Mouse (Mus musculus) neural tube, embryonic 11.5 days (tissue): ENCODE data around the gene Irf2bp1. TPM values are rescaled to one million over a fixed set of nuclear protein-coding genes. Genes with fewer than 3 reads are reported as not detected.

Source experiments
- ATAC-seq: fragments of 200-750 bp; cut with Nextera tagmentation; 2 replicates; pipeline ENCODE4 v1.8.0; 2017; ENCODE audit warnings: moderate number of reproducible peaks, mild to moderate bottlenecking, moderate TSS enrichment, moderate library complexity; ENCODE audit not compliant: insufficient read depth, low FRiP score, low TSS enrichment
- DNase-seq: peaks from one replicate; pipeline ENCODE4 v3.0.0-alpha.2; 2015; ENCODE audit warnings: low spot score
- H3K27ac ChIP-seq: fragments of 300-500 bp; sonication (generic); 2 replicates; pipeline ENCODE4 v1.5.1; 2014; ENCODE audit warnings: low read depth, mild to moderate bottlenecking, low read length
- H3K27me3 ChIP-seq: fragments of 300-500 bp; sonication (generic); 2 replicates; pipeline ENCODE4 v1.6.1; 2014; ENCODE audit warnings: mild to moderate bottlenecking, low read length, mixed read lengths; ENCODE audit not compliant: control insufficient read depth, insufficient read depth
- H3K36me3 ChIP-seq: fragments of 300-500 bp; sonication (generic); 2 replicates; pipeline ENCODE4 v1.6.1; 2014; ENCODE audit warnings: mild to moderate bottlenecking, low read length, moderate library complexity, mixed read lengths; ENCODE audit not compliant: control insufficient read depth, insufficient read depth
- H3K4me1 ChIP-seq: fragments of 300-500 bp; sonication (generic); 2 replicates; pipeline ENCODE4 v1.6.1; 2014; ENCODE audit warnings: low read length, mixed read lengths; ENCODE audit not compliant: control insufficient read depth, insufficient read depth
- H3K4me2 ChIP-seq: fragments of 300-500 bp; sonication (generic); 2 replicates; pipeline ENCODE4 v1.6.1; 2014; ENCODE audit warnings: low read depth, mild to moderate bottlenecking, moderate library complexity
- H3K4me3 ChIP-seq: fragments of 300-500 bp; sonication (generic); 2 replicates; pipeline ENCODE4 v1.5.1; 2014; ENCODE audit warnings: low read depth, low read length
- H3K9ac ChIP-seq: fragments of 300-500 bp; sonication (generic); 2 replicates; pipeline ENCODE4 v1.6.1; 2014; ENCODE audit warnings: mild to moderate bottlenecking, low read length
- H3K9me3 ChIP-seq: fragments of 300-500 bp; sonication (generic); 2 replicates; pipeline ENCODE4 v1.6.1; 2016; ENCODE audit warnings: low read length; ENCODE audit not compliant: control insufficient read depth
- WGBS: fragments of 180-500 bp; shearing (Covaris S2); extraction: QIAGEN DNeasy Blood & Tissue Kit; methylation state at CpG from one replicate; pipeline ENCODE4 v1.1.7; 2014; 5-methylcytosine and 5-hydroxymethylcytosine counted together
- polyA plus RNA-seq: library from polyadenylated mRNA; unstranded; fragments of >200 nt; fragmentation: Nextera tagmentation; extraction: Ambion mirVana; gene quantifications from 2 replicates; pipeline ENCODE4 v1.2.1, GENCODE M21; 2014

Irf2bp1 gene
- polyA plus RNA-seq, result 27.2 and 31.4 TPM in 2 replicates

- peak; percentile 95 for DNase-seq
- Histone ChIP-seq H3K4me1 (peaks cover 26% of the 10 kb centered on the region), H3K27me3 (no peaks in the 10 kb centered on the region), H3K9ac (peak within 1 kb of the TSS; percentile 86), H3K4me2 (peak within 1 kb of the TSS; percentile 99), H3K36me3 (peaks cover 9% of the 10 kb centered on the region; the same call in 1 of the 2 replicates), H3K27ac (peak within 1 kb of the TSS; percentile 76), H3K9me3 (no peaks in the 10 kb centered on the region), H3K4me3 (peak within 1 kb of the TSS; percentile 95)
- peak; percentile 58 for ATAC-seq
- WGBS, result under 1% methylated on average over 74 of the region's 90 CpGs
Measured at GRCm38 (mm10) chr7:19003902-19004630, at the start of gene Irf2bp1. Irf2bp1 (plus strand) TSS chr7:19004044.

DNA sequence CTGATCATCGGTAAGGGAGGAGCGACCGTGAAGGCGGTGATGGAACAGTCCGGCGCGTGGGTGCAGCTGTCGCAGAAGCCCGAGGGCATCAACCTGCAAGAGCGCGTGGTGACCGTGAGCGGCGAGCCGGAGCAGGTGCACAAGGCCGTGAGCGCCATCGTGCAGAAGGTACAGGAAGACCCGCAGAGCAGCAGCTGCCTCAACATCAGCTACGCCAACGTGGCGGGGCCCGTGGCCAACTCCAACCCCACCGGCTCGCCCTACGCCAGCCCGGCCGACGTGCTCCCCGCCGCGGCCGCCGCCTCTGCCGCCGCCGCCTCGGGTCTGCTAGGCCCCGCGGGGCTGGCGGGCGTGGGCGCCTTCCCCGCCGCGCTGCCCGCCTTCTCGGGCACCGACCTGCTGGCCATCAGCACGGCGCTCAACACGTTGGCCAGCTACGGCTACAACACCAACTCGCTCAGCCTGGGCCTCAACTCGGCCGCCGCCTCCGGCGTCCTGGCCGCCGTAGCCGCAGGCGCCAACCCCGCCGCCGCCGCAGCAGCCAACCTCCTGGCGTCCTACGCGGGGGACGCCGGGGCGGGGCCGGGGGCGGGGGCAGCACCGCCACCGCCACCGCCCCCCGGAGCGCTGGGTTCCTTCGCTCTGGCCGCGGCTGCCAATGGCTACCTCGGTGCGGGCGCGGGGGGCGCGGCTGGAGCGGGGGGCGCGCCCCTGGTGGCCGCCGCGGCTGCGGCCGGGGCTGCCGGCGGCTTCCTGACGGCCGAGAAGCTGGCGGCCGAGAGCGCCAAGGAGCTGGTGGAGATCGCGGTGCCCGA, 46.1 kb upstream of the Irf2bp1 start:
- peak overlapping the region; percentile 43 for H3K4me3 ChIP-seq
- peak; percentile 70 for DNase-seq
- peak overlapping the region; percentile 82 for H3K4me2 ChIP-seq
- peak; percentile 53 for ATAC-seq
- H3K27me3 ChIP-seq, result peaks cover 24% of the 10 kb centered on the region
- H3K9me3 ChIP-seq, result no peaks in the 10 kb centered on the region
- WGBS, result under 1% methylated on average over 78 of the region's 107 CpGs
- H3K27ac ChIP-seq, result peak overlapping the region; percentile 73
- H3K36me3 ChIP-seq, result peaks cover 2% of the 10 kb centered on the region; the same call in 1 of the 2 replicates
- H3K4me1 ChIP-seq, result peaks cover 17% of the 10 kb centered on the region
- H3K9ac ChIP-seq, result peak overlapping the region; percentile 58

GRCm38 (mm10) chr7:18958384-18958766, 45.5 kb upstream of the Irf2bp1 start:
- DNase-seq (no peak), ATAC-seq (no peak)
- H3K9me3 ChIP-seq, result no peaks in the 10 kb centered on the region
- H3K27me3 ChIP-seq, result peaks cover 30% of the 10 kb centered on the region
- H3K4me1 ChIP-seq, result peaks cover 23% of the 10 kb centered on the region
- peak overlapping the region; percentile 58 for H3K9ac ChIP-seq
- peak overlapping the region; percentile 43 for H3K4me3 ChIP-seq
- no peak overlapping the region for H3K27ac ChIP-seq
- H3K36me3 ChIP-seq, result peaks cover 2% of the 10 kb centered on the region; the same call in 1 of the 2 replicates
- H3K4me2 ChIP-seq, result peak overlapping the region; percentile 82
- WGBS, result 3% methylated on average over 12 of the region's 21 CpGs

DNA sequence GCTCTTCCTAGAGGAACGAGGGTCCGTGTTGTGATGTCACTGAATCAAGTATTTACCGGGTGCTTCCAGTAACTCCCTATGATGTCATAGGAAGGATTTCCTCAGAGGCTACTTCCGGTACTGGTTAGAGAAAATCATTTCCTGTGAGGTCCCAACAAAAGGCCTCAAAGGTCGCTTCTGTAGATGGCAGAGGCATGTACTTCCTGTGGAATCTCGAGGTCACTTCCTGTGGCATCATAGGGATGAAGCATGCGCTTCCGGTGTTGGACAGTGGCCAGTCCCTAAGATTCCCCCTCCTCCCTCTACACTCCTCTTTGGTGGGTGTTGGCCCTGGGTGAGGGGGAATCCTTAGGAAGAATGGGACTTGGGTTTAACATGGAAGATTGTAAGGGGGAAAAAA, 44.4 kb upstream of the Irf2bp1 start:
- ATAC-seq (no peak), DNase-seq (no peak)
- no peak overlapping the region for H3K9ac ChIP-seq
- H3K4me2 ChIP-seq, result no peak overlapping the region
- no peak overlapping the region for H3K27ac ChIP-seq
- H3K4me1 ChIP-seq, result peaks cover 24% of the 10 kb centered on the region
- no peak overlapping the region for H3K4me3 ChIP-seq
- H3K9me3 ChIP-seq, result no peaks in the 10 kb centered on the region
- peaks cover 39% of the 10 kb centered on the region for H3K27me3 ChIP-seq
- 65% methylated on average over 8 of the region's 8 CpGs for WGBS
- peaks cover 2% of the 10 kb centered on the region; the same call in 1 of the 2 replicates for H3K36me3 ChIP-seq

DNA sequence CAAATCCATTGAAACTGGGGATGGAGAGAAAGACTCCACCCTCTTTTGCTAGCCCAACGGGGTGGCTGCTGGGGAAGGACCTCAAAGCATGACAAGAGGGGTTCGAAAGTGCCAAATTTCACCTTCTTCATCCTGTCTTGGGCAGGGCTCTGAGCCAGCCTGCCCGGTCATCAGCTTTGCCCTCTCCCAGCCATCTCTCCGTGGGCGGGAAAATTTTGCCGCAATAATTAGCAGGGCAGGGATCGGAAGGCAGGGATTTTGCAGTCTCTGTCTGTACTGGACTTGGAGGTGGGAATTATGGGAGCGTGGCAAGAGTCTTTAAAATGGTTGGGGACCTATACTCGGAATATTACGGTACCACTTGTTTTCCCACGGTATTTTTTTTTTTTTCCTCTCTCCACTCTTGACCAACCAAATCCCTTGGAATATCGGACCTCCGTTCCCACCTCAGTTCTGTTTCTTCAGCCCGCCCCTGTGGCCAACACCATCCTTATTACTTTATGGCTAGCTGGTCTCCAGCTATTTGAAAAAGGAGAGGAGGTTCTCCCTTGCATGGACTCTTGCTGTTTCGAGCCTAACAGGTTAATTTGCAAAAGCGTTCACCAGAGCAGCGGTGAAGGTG, 41.6 kb upstream of the Irf2bp1 start:
- no peak for ATAC-seq
- peak; percentile 28 for DNase-seq
- Histone ChIP-seq H3K9ac (peak overlapping the region; percentile 22), H3K36me3 (peaks cover 2% of the 10 kb centered on the region; the same call in 1 of the 2 replicates), H3K4me1 (peaks cover 20% of the 10 kb centered on the region), H3K27me3 (peaks cover 32% of the 10 kb centered on the region), H3K27ac (no peak overlapping the region), H3K9me3 (no peaks in the 10 kb centered on the region), H3K4me2 (peak overlapping the region; percentile 42), H3K4me3 (peak overlapping the region; percentile 16; the same call in 1 of the 2 replicates)
- 1% methylated on average over 17 of the region's 17 CpGs for WGBS

GRCm38 (mm10) chr7:18962795-18963194, 41.0 kb upstream of the Irf2bp1 start:
- Histone ChIP-seq H3K36me3 (peaks cover 2% of the 10 kb centered on the region; the same call in 1 of the 2 replicates), H3K9me3 (no peaks in the 10 kb centered on the region), H3K4me2 (peak overlapping the region; percentile 42), H3K4me3 (peak overlapping the region; percentile 16), H3K9ac (peak overlapping the region; percentile 22), H3K4me1 (peaks cover 18% of the 10 kb centered on the region), H3K27ac (no peak overlapping the region), H3K27me3 (peaks cover 29% of the 10 kb centered on the region)
- ATAC-seq (0 out of 2 replicates have a peak, but pooled peaks have one; percentile 7), DNase-seq (no peak)
- WGBS, result under 1% methylated on average over 20 of the region's 20 CpGs

- Histone ChIP-seq H3K4me1 (peaks cover 17% of the 10 kb centered on the region), H3K27me3 (peaks cover 25% of the 10 kb centered on the region), H3K36me3 (0 out of 2 replicates have a peak, but pooled peaks cover 2% of the 10 kb centered on the region), H3K9ac (no peak overlapping the region), H3K27ac (no peak overlapping the region), H3K4me2 (no peak overlapping the region; the same call in 1 of the 2 replicates), H3K4me3 (no peak overlapping the region; the same call in 1 of the 2 replicates), H3K9me3 (no peaks in the 10 kb centered on the region)
- DNase-seq (no peak), ATAC-seq (no peak)
- WGBS, result 1% methylated on average over 19 of the region's 19 CpGs
Measured at GRCm38 (mm10) chr7:18963294-18963843, 40.5 kb upstream of the Irf2bp1 start.

DNA sequence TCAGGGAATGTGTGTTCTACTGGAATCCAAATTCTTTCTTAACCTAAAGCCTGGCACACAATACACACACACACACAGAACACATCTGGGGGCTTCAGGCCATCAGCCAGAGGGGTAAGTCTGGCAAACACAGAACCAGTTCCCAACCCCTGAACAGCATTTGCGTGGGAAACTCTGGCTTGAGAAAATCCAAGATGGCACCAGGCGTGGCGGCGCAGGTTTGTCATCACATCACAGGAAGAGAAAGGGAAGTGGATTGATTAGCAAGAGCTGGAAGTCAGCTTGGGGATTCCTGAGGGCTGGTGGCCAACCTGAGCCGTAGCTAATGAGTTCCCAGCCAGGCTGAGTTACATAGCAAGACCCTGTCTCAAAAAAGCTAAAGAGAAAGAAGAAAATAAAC, 38.5 kb upstream of the Irf2bp1 start:
- no peak overlapping the region for H3K4me3 ChIP-seq
- H3K9me3 ChIP-seq, result no peaks in the 10 kb centered on the region
- peaks cover 23% of the 10 kb centered on the region for H3K27me3 ChIP-seq
- H3K9ac ChIP-seq, result no peak overlapping the region
- no peak overlapping the region for H3K4me2 ChIP-seq
- H3K36me3 ChIP-seq, result no peaks in the 10 kb centered on the region
- H3K27ac ChIP-seq, result no peak overlapping the region
- peaks cover 16% of the 10 kb centered on the region for H3K4me1 ChIP-seq
- ATAC-seq, result no peak
- WGBS, result 80% methylated on average over 5 of the region's 5 CpGs
- DNase-seq, result no peak
